In genomic region chr17:45474669-45475465, GRCm38 (mm10) we compare ENCODE assay signal across 8 mouse cellular contexts. TPM values are rescaled to one million over a fixed set of nuclear protein-coding genes. Genes with fewer than 3 reads are reported as not detected.
A peak's percentile ranks its signal among the peaks of the same experiment; 100 is the strongest.
DNase-seq lines count a peak whose midpoint lies in the region; ATAC-seq lines count a peak whose summit lies in the region.

TSS of gene Spats1 (minus strand) at chr17:45475415.

- peak within 1 kb of the TSS; percentile 58 for H3K9ac ChIP-seq in hindbrain, embryonic 16.5 days (ENCODE audit: low read depth, low read length)

- H3K27ac ChIP-seq in hindbrain, embryonic 16.5 days (ENCODE audit: low read depth, low read length) = peak within 1 kb of the TSS; percentile 62

- peaks cover 10% of the 10 kb centered on the region; the same call in 1 of the 2 replicates for H3K4me1 ChIP-seq in hindbrain, embryonic 16.5 days (ENCODE audit: control insufficient read depth, insufficient read depth, low read depth, low read length)

- peak within 1 kb of the TSS; percentile 45 for H3K4me3 ChIP-seq in hindbrain, embryonic 16.5 days (ENCODE audit: low read length)

- peak; percentile 87 to 88 for DNase-seq in cerebellum, postnatal 10 days
- peak; percentile 58 to 76 for DNase-seq in frontal cortex, postnatal 25 days (ENCODE audit: low spot score in 2 of 2)
- DNase-seq in left cerebral cortex, adult 18-20 months (ENCODE audit: low spot score in 2 of 2) = peak; percentile 83 to 90
- DNase-seq in lung, postnatal 4 days = peak; percentile 57 to 65
- peak; percentile 23 for DNase-seq in retina, postnatal 7 days (ENCODE audit: low read depth, low spot score)

- 4% methylated on average over 30 of the region's 30 CpGs for WGBS in hindbrain, embryonic 16.5 days

- no peaks in the 10 kb centered on the region for H3K36me3 ChIP-seq in hindbrain, embryonic 16.5 days (ENCODE audit: control insufficient read depth, insufficient read depth, low read length)

- H3K9me3 ChIP-seq in hindbrain, embryonic 16.5 days (ENCODE audit: control insufficient read depth, low read length) = no peaks in the 10 kb centered on the region

- peak within 1 kb of the TSS; percentile 69 for H3K4me2 ChIP-seq in hindbrain, embryonic 16.5 days (ENCODE audit: low read length)

- no peaks in the 10 kb centered on the region for H3K27me3 ChIP-seq in hindbrain, embryonic 16.5 days (replicated peaks; ENCODE audit: control insufficient read depth, insufficient read depth, low read length)

- ATAC-seq in activated CD4-positive, CD25-positive, alpha-beta regulatory T cell, adult 4 months = peak; percentile 96
- peak; percentile 91 for ATAC-seq in hindbrain, embryonic 16.5 days
- ATAC-seq in erythroid progenitor cell, adult 5-6 weeks (replicated peaks; ENCODE audit: low FRiP score, poor library complexity, severe bottlenecking) = no peak

RNA-seq across cellular contexts. Expression of gene Spats1, which starts in this region (rescaled TPM):
- under 1 TPM; 0.43 to 0.74 TPM for polyA plus RNA-seq in activated CD4-positive, CD25-positive, alpha-beta regulatory T cell, adult 4 months (2017; shearing (Covaris generic))
- polyA plus RNA-seq in hindbrain, embryonic 16.5 days (2015; fragmentation: Nextera tagmentation; extraction: Ambion mirVana) = 2.4 and 3.5 TPM in 2 replicates
- total RNA-seq in left cerebral cortex, adult 18-20 months (2021) = 1 to 10 TPM; 4.7 to 6.2 TPM
- total RNA-seq in erythroid progenitor cell, adult 5-6 weeks (2015; ENCODE audit: low replicate concordance) = not detected in 2 replicates
- total RNA-seq in erythroid progenitor cell, adult 5-6 weeks (2017; ENCODE audit: low replicate concordance) = not detected in 2 replicates

Comparison
In these comparisons a context has a peak if more than half of its experiments do, and no peak if none do; other contexts are left out.
1. RNA of gene Spats1 (total RNA-seq): 4.7 to 6.2 TPM in left cerebral cortex, adult 18-20 months; not detected in erythroid progenitor cell, adult 5-6 weeks; every median in the first group is over 4 times any median in the second.
2. Peak in ATAC-seq in activated CD4-positive, CD25-positive, alpha-beta regulatory T cell, adult 4 months; RNA of the gene not detected or under 1 TPM.
3. DNase-seq: peak in every context shown above with its lines; median percentile 88 in cerebellum, postnatal 10 days; 86 in left cerebral cortex, adult 18-20 months; 67 in frontal cortex, postnatal 25 days; 61 in lung, postnatal 4 days; 23 in retina, postnatal 7 days.